Mouse (Mus musculus) heart, embryonic 14.5 days (tissue): ENCODE measurements around the gene Hs2st1. TPM values are rescaled to one million over a fixed set of nuclear protein-coding genes. Genes with fewer than 3 reads are reported as not detected.

Experiments used
- ATAC-seq: fragments of 200-750 bp; cut with Nextera tagmentation; 2 replicates; pipeline ENCODE4 v1.8.0; 2017; ENCODE audit warnings: low read depth, moderate TSS enrichment; ENCODE audit not compliant: insufficient number of reproducible peaks, insufficient read depth, low FRiP score
- H3K27ac ChIP-seq, 2 experiments: fragments of 200-500 bp in 1 of 2; fragments of 300-500 bp in 1 of 2; sonication (generic) in 1 of 2; replicated peaks in 1 of 2; 2 replicates each; pipeline ENCODE4 v1.5.1; 2012 to 2014; ENCODE audit warnings: low read depth in 2 of 2, low read length in 2 of 2, control low read depth in 1 of 2, mild to moderate bottlenecking in 1 of 2, mixed read lengths in 1 of 2; ENCODE audit not compliant: control insufficient read depth in 1 of 2, insufficient read depth in 1 of 2
- H3K27me3 ChIP-seq: fragments of 300-500 bp; sonication (generic); 2 replicates; pipeline ENCODE4 v1.6.1; 2014; ENCODE audit warnings: mild to moderate bottlenecking, low read length, control low read depth; ENCODE audit not compliant: control insufficient read depth, insufficient read depth
- H3K36me3 ChIP-seq: fragments of 300-500 bp; sonication (generic); 2 replicates; pipeline ENCODE4 v1.6.1; 2014; ENCODE audit warnings: mild to moderate bottlenecking, control low read depth, low read length, mixed read lengths; ENCODE audit not compliant: control insufficient read depth, insufficient read depth
- H3K4me1 ChIP-seq, 2 experiments: fragments of 200-500 bp in 1 of 2; fragments of 300-500 bp in 1 of 2; sonication (generic) in 1 of 2; 2 replicates each; pipeline ENCODE4 v1.6.1; 2012 to 2014; ENCODE audit warnings: low read length in 2 of 2, control low read depth in 1 of 2, mixed read lengths in 1 of 2; ENCODE audit not compliant: control insufficient read depth in 2 of 2, insufficient read depth in 2 of 2
- H3K4me2 ChIP-seq: fragments of 300-500 bp; sonication (generic); 2 replicates; pipeline ENCODE4 v1.6.1; 2014; ENCODE audit warnings: mild to moderate bottlenecking, low read length
- H3K4me3 ChIP-seq, 2 experiments: fragments of 200-500 bp in 1 of 2; fragments of 300-500 bp in 1 of 2; sonication (generic) in 1 of 2; 2 replicates each; pipeline ENCODE4 v1.5.1; 2012 to 2014; ENCODE audit warnings: low read length in 2 of 2, mild to moderate bottlenecking in 2 of 2, control low read depth in 1 of 2, low read depth in 1 of 2, moderate library complexity in 1 of 2; ENCODE audit not compliant: control insufficient read depth in 1 of 2, insufficient read depth in 1 of 2
- H3K9ac ChIP-seq: fragments of 300-500 bp; sonication (generic); 2 replicates; pipeline ENCODE4 v1.6.1; 2014; ENCODE audit warnings: mild to moderate bottlenecking, low read length
- H3K9me3 ChIP-seq: fragments of 300-500 bp; sonication (generic); 2 replicates; pipeline ENCODE4 v1.6.1; 2016; ENCODE audit warnings: low read length, control low read depth; ENCODE audit not compliant: control insufficient read depth
- WGBS: fragments of 180-500 bp; shearing (Covaris S2); extraction: QIAGEN DNeasy Blood & Tissue Kit; methylation state at CpG from one replicate; pipeline ENCODE4 v1.1.7; 2014; 5-methylcytosine and 5-hydroxymethylcytosine counted together
- polyA plus RNA-seq: library from polyadenylated mRNA; unstranded; fragments of >200 nt; fragmentation: Nextera tagmentation; extraction: Ambion mirVana; gene quantifications from 2 replicates; pipeline ENCODE4 v1.2.1, GENCODE M21; 2014

Gene Hs2st1
- polyA plus RNA-seq, 1 experiment from 2014 or later: 8.6 TPM

DNA sequence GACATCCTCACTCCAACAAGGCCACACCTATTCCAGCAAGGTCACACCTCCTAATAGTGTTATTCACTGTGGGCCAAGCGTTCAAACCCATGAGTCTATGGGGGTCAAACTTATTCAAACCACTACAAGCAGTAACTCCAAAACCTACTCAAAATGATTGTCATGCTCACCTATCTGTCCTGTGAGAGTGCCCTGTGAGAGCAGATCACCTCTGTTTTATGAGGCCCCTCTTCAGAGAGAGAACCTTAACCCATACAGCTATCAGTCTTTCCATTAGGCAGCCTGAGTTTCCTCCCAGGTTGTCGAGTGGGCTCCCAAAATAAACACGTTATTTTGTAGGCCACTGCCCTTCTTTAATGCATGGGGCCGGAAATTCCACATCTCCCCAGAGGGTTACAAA is 32.4 kb upstream of the Hs2st1 start:
- whole genome bisulfite sequencing: 41% methylated on average over 4 of the region's 4 CpGs
- Histone ChIP-seq H3K27me3 (no peaks in the 10 kb centered on the region), H3K4me3 (no peak overlapping the region), H3K4me2 (no peak overlapping the region), H3K9me3 (no peaks in the 10 kb centered on the region), H3K36me3 (peaks cover 27% of the 10 kb centered on the region), H3K27ac (peak overlapping the region in 1 of 2 experiments; percentile 15; a peak in 1 of 4 replicates), H3K4me1 (peaks cover 4 to 22% of the 10 kb centered on the region in 2 experiments), H3K9ac (no peak overlapping the region)
- no peak for ATAC-seq

DNA sequence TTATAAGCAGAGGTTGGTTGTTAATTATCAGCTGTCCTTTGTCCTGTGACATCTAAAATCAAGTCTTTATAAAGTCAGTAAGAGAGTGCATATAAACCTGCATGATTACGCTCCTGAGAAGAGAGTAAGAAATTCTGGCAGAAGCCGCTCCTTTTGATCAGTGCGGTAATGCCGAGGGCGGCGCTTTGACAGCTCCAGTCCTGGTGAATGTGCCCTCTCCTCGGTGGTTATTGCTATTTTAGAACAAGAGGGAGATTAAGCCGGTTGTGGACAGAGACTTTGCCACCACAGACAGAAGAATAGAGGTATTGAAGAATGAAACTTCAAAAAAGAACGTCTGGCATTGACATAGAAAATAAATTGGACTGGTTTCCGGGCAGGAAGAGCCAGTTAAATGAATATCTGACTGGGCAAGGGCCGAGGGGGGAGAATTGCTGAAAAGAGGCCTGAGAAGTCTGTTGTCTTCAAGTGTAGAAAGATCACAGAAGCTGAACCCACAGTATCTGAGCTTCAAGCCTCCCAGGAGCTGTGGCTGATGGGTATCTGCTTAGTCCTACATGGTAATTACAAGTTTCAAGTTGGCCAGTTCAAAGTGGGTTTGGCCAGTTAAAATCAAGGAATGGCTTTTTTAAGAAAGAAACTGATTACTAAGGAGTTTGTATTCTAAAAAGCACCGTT is 27.9 kb upstream of the Hs2st1 start:
- 60% methylated on average over 12 of the region's 12 CpGs for WGBS
- H3K4me3 ChIP-seq: no peak overlapping the region
- peaks cover 61% of the 10 kb centered on the region for H3K36me3 ChIP-seq
- H3K27me3 ChIP-seq: no peaks in the 10 kb centered on the region
- H3K9me3 ChIP-seq: no peaks in the 10 kb centered on the region
- peak overlapping the region in 1 of 2 experiments; percentile 64; a peak in 3 of 4 replicates for H3K27ac ChIP-seq
- H3K9ac ChIP-seq: 0 out of 2 replicates have a peak overlapping the region, but pooled peaks have one; percentile 34
- no peak for ATAC-seq
- peaks cover 4 to 12% of the 10 kb centered on the region in 2 experiments for H3K4me1 ChIP-seq
- no peak overlapping the region for H3K4me2 ChIP-seq

DNA sequence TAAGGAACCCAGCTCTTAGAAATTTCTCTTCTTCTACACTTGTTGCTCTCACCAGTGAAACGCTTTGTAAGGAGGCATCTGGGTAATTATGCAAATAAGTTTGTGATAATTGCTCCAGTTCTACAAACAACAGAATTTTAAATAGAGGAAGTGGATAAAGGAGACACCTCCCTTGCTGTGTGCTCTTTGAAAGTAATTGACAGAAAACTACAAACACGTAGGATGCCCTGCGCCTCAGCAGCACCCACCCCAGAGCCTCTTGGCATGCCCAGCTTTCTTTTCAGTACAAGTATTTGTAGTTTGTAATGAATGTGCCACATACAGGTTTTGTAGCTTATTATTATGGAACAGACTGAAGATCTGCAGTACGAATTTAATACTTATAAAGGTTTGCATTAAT is 27.1 kb upstream of the Hs2st1 start:
- Histone ChIP-seq H3K9ac (no peak overlapping the region), H3K36me3 (peaks cover 63% of the 10 kb centered on the region), H3K4me3 (no peak overlapping the region), H3K27me3 (no peaks in the 10 kb centered on the region), H3K4me1 (peaks cover 0 to 5% of the 10 kb centered on the region in 2 experiments), H3K9me3 (no peaks in the 10 kb centered on the region), H3K4me2 (no peak overlapping the region), H3K27ac (no peak overlapping the region)
- WGBS: 91% methylated on average over 4 of the region's 4 CpGs
- ATAC-seq: no peak

DNA sequence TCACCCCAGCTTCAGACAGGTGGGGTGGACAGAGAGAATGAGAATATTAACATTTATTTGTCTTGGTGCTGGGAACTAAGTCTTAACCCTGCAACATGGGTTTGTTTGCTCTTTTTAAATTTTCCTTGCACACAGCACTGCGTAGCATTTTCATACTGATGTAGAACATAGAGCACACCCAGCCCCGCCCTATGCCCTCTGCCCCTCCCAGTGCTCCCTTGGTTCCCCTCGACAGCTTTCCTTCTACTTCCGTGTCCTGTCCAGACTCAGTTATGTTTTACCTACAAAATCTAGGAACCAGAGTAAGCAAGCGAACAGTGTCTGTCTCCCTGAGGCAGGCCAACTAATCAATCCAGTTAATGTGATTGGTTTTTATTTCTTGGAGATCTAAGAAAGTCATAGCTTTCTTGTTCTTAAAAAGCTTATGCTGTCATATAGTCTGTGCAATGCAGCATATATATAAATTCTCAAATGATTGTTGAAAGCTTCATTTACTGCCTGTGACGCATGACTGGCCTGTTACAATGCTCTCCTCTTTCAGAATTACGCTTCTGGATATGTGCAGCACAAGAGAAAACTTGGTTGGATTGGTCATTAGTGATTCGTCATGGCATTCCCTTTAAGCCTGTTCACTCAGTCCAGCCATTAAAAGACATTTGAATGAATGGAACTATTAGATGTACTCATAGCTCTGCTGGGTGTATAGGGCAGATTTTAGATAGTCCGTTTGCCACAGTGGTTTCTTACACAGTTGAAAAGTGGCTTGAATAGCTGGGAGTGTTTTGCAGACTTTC is 23.2 kb upstream of the Hs2st1 start:
- WGBS: 89% methylated on average over 9 of the region's 9 CpGs
- H3K36me3 ChIP-seq: peaks cover 59% of the 10 kb centered on the region
- ATAC-seq: no peak

DNA sequence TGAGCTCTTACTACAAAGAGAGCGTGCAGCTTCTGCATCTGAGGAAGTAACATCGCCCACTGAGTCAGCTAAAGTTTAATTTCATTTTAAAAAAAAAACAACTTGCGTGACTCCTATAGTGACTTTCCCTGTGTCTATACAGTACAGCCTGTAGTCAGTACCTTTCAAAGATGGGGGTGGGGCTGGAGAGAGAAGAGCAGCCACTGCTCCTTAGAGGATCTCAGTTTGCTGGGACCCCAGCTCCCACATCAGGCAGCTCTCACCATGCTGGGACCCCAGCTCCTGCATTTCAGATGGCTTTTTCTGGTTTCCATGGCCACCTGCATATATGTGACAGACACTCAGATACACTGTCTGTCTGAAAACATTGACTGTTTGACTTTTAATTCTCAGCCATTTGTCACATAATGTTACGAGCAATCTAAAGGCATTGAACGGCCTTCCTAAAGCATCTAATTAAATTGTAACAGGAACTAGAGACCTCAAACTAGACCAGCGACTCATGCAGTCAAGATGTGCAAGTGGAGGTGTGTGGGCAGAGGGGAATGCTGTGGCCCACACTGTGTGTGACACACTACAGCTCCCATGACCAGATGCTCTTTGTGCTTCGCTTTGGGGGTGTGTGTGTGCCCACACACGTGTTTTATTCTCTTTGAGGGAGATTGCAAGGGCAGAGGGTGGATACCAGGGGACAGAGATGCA is 19.4 kb upstream of the Hs2st1 start:
- Histone ChIP-seq H3K36me3 (peaks cover 35% of the 10 kb centered on the region), H3K4me2 (no peak overlapping the region), H3K4me1 (peaks cover 4 to 23% of the 10 kb centered on the region in 2 experiments; a peak in 3 of 4 replicates), H3K4me3 (no peak overlapping the region), H3K9me3 (no peaks in the 10 kb centered on the region), H3K27me3 (no peaks in the 10 kb centered on the region), H3K27ac (no peak overlapping the region), H3K9ac (no peak overlapping the region)
- no peak for ATAC-seq
- 91% methylated on average over 8 of the region's 8 CpGs for WGBS

More for the DNA sequence above, 23.2 kb upstream of the Hs2st1 start:
- no peak overlapping the region for H3K27ac ChIP-seq
- no peak overlapping the region for H3K4me2 ChIP-seq
- no peak overlapping the region for H3K4me3 ChIP-seq
- H3K4me1 ChIP-seq: peaks cover 0 to 3% of the 10 kb centered on the region in 2 experiments; a peak in 3 of 4 replicates
- H3K9ac ChIP-seq: no peak overlapping the region
- no peaks in the 10 kb centered on the region for H3K27me3 ChIP-seq
- H3K9me3 ChIP-seq: no peaks in the 10 kb centered on the region

DNA sequence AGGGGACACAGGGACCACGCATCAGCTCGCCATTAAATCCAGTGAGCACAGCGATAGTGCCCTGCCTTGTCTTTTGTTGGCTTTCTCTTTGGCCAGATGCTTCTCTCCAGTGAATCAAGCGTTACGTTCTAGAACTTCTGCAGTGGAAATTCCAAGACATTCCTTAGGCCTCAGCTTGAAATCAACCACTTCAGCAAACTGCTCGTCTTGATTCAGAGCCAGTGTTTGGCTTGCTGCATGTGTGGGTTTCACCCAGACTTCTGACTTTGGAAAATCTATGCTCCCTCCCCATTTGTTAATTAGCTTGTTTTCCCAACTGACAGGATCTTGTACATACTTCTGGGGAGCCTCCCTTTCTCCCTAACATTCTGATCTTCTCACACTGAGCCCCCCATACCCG is 16.8 kb upstream of the Hs2st1 start:
- Histone ChIP-seq H3K9me3 (no peaks in the 10 kb centered on the region), H3K36me3 (peaks cover 27% of the 10 kb centered on the region), H3K4me2 (no peak overlapping the region), H3K4me3 (no peak overlapping the region), H3K4me1 (peaks cover 7 to 42% of the 10 kb centered on the region in 2 experiments; a peak in 3 of 4 replicates), H3K27ac (peak overlapping the region in 1 of 2 experiments; percentile 57; a peak in 2 of 4 replicates), H3K9ac (no peak overlapping the region), H3K27me3 (no peaks in the 10 kb centered on the region)
- no peak for ATAC-seq
- 75% methylated on average over 7 of the region's 7 CpGs for WGBS

DNA sequence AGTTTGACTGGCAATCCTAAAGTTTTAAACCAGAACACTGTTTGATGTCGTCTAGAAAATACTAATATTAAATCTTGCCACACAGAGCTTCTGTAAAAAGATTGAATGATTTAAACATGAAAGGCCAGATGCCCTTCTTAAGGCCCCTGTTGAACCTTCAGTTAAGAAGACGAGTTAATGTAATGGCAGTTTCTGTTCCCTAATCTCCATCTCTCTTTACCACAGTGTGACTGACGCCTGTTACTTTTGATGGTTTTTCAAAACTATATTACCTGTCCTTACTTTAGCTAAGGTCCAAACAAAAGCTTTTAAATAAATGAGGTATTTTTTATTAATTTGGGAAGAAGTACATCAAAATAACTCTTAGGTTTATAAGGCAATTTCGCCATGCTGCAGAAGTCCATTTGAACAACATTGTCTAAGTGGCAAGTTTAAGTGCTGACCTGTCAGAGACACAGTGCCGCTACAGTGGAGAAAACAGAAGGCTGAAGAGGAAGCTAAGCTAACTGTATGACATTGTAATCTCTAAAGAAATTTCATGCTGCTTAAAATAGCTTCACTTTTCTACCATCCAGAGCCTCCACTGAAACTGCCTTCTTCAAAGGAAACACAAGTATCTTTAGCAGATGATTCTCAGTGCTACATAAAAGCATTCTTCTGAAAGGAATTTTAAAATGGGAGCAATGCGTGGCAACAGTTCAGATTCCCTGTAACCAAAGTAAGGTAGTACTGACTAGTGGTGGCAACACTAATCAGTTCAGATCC is 15.0 kb upstream of the Hs2st1 start:
- Histone ChIP-seq H3K4me1 (peaks cover 11 to 53% of the 10 kb centered on the region in 2 experiments), H3K36me3 (peaks cover 22% of the 10 kb centered on the region), H3K4me2 (peak overlapping the region; percentile 47), H3K9ac (no peak overlapping the region; the same call in 1 of the 2 replicates), H3K9me3 (no peaks in the 10 kb centered on the region), H3K4me3 (no peak overlapping the region), H3K27ac (peak overlapping the region; percentile 75 to 78), H3K27me3 (no peaks in the 10 kb centered on the region)
- WGBS: 33% methylated on average over 6 of the region's 6 CpGs
- ATAC-seq: no peak
